Mouse (Mus musculus): ENCODE measurements around the gene Cops4. TPM values are rescaled to one million over a fixed set of nuclear protein-coding genes. Genes with fewer than 3 reads are reported as not detected.

Gene Cops4
- 212 and 218 TPM in 2 replicates for polyA plus RNA-seq (2015; fragmentation: Nextera tagmentation; extraction: Ambion mirVana)

DNA sequence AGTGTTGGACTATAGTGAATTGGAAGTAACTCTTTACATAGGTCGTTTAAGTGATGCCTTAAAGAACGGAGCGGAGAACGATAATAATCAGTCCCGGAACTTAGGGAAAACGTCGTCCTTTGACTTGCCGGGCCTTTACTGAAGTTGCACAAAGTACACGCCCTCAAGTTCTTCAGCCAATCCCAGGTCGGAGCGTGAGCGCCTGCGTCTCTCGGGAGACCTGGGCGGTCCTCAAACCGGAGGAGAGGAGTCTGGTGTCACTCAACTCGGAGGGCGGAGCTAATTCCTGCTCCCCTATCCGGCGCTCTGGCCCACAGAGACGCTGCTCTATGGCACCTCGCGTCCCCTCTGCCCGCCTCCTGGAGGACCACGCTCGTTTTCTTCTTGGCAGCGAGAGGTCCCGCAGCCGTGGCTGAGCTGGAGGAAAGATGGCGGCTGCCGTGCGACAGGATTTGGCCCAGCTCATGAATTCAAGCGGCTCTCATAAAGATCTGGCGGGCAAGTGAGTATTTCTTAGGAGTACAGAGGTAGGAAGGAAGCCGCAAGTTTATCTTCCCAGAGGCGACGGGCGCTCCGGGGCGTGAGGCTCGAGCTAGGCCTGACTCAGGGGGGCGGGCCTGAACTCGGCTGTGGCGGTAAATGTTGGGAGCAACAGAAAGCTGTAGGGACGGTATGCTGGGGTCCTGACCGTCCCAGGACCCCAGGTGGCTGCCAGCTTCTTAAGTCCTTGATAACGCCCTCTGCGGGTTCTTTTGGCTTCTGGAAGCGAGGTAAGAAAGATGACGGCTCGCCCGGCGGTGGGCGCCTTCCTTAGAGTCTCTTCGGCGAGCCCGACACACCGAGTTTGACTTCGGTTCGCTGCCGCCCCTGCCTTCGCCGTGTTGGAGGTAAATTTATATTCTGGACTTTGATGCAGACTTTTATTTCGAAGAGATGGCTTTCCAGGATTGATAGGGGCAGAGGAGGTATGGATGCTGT is at the start of gene Cops4:
Gene Cops4, plus strand, starts transcription at position 261 of the 978 bp plus-strand sequence.
- Histone ChIP-seq H3K4me2 (peak within 1 kb of the TSS; percentile 75), H3K27ac (peak within 1 kb of the TSS; percentile 73), H3K4me1 (peaks cover 22% of the 10 kb centered on the region), H3K9ac (peak within 1 kb of the TSS; percentile 88), H3K9me3 (replicated peaks) (no peaks in the 10 kb centered on the region), H3K4me3 (peak within 1 kb of the TSS; percentile 84), H3K27me3 (peaks cover 11% of the 10 kb centered on the region; the same call in 1 of the 2 replicates), H3K36me3 (ENCODE audit: poor library complexity, severe bottlenecking) (no peaks in the 10 kb centered on the region)
- peak; percentile 100 for ATAC-seq
- under 1% methylated on average over 64 of the region's 64 CpGs for WGBS

DNA sequence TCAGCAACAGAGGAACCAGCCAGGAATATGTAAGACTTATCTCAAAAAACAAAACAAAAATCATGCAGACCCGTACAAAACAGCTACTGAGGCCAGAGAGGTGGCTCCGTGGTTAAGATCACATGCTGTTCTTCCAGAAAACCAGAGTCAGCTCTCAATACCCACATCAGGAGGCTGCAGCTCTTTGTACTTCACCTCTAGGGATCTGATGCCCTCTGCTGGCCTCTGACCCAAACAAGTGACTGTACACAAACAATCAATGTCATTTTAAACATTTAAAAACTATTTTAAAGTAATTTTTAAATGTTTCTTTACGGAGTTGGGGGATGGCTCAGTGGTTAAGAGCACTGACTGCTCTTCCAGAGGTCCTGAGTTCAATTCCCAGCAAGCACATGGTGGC is 41.8 kb upstream of the Cops4 start:
- H3K36me3 ChIP-seq (ENCODE audit: poor library complexity, severe bottlenecking), result peaks cover 19% of the 10 kb centered on the region
- no peak overlapping the region for H3K4me2 ChIP-seq
- no peak for ATAC-seq
- H3K4me1 ChIP-seq, result no peaks in the 10 kb centered on the region
- no peaks in the 10 kb centered on the region for H3K9me3 ChIP-seq (replicated peaks)
- WGBS, result 75% methylated on average over 3 of the region's 3 CpGs
- H3K4me3 ChIP-seq, result no peak overlapping the region
- H3K27me3 ChIP-seq, result no peaks in the 10 kb centered on the region
- H3K9ac ChIP-seq, result no peak overlapping the region
- H3K27ac ChIP-seq, result no peak overlapping the region

DNA sequence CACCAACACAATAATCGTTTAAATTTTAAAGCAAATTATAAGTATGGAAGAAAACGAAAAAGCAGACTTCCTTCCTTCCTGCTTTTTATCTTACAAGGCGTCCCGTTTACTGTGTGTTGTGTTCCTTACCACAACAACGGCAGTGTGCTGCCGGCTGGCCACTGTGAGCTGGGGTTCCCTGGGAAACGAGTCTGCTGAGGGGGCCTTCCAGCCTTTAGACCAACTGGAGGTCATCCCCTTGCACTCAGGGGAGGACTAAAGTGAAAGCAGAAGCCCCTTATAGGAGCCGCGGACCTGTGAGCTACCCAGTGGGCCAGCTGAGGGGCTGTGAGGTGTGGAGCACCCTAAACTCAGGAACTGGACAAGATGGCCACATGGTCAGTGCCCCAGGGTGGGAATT is 40.5 kb upstream of the Cops4 start:
- no peaks in the 10 kb centered on the region for H3K27me3 ChIP-seq
- no peak overlapping the region for H3K9ac ChIP-seq
- no peak overlapping the region for H3K4me3 ChIP-seq
- WGBS, result 94% methylated on average over 9 of the region's 9 CpGs
- ATAC-seq, result no peak
- H3K4me1 ChIP-seq, result no peaks in the 10 kb centered on the region
- peaks cover 15% of the 10 kb centered on the region for H3K36me3 ChIP-seq (ENCODE audit: poor library complexity, severe bottlenecking)
- no peak overlapping the region for H3K4me2 ChIP-seq
- no peaks in the 10 kb centered on the region for H3K9me3 ChIP-seq (replicated peaks)
- no peak overlapping the region for H3K27ac ChIP-seq

DNA sequence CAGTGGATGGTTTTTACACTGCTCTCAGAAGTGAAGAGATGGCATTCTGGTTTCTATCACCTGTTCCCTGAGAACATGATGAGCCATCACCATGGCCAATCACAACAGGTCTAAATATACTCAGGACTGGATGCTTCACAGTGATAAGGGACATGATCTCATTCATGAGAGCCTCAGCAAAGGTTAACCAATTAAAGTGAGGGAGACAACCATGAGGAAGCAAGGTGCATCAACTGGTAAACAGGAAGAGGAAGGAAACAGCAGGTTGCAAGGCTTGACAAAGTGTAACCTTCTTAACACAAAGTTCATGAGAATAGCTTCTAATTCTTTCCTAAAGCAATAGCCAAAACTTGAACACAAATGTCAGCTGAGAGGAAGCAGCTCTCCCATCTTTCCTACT is 34.5 kb upstream of the Cops4 start:
- no peak overlapping the region for H3K27ac ChIP-seq
- no peaks in the 10 kb centered on the region for H3K9me3 ChIP-seq (replicated peaks)
- no peaks in the 10 kb centered on the region for H3K27me3 ChIP-seq
- peaks cover 9% of the 10 kb centered on the region; the same call in 1 of the 2 replicates for H3K36me3 ChIP-seq (ENCODE audit: poor library complexity, severe bottlenecking)
- no peaks in the 10 kb centered on the region for H3K4me1 ChIP-seq
- H3K4me3 ChIP-seq, result no peak overlapping the region
- ATAC-seq, result no peak
- H3K9ac ChIP-seq, result no peak overlapping the region
- H3K4me2 ChIP-seq, result no peak overlapping the region

DNA sequence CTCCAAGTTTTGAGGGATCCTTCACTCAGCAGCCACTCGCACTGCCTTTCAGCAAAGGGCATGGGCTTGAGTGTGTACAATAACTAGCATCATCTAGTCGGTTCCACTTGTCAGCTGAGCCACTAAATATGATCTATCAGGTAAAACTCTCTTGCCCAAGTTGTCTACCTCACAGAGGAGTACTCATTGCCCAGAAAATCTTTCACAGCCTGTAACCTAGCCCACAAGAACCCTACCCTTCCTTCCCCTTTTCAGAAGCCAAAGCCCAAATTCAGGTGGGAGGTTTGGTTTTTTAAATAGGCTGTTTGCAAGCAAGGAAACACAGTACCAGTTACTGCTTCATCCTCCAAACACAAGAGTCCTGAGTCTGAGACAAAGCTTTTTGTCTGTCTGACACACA is 31.0 kb upstream of the Cops4 start:
- H3K27ac ChIP-seq, result no peak overlapping the region
- ATAC-seq, result no peak
- 93% methylated on average over 2 of the region's 2 CpGs for WGBS
- no peak overlapping the region for H3K4me3 ChIP-seq
- no peaks in the 10 kb centered on the region for H3K4me1 ChIP-seq
- no peaks in the 10 kb centered on the region for H3K9me3 ChIP-seq (replicated peaks)
- no peak overlapping the region for H3K4me2 ChIP-seq
- no peaks in the 10 kb centered on the region for H3K27me3 ChIP-seq
- H3K9ac ChIP-seq, result no peak overlapping the region
- peaks cover 9% of the 10 kb centered on the region; the same call in 1 of the 2 replicates for H3K36me3 ChIP-seq (ENCODE audit: poor library complexity, severe bottlenecking)

DNA sequence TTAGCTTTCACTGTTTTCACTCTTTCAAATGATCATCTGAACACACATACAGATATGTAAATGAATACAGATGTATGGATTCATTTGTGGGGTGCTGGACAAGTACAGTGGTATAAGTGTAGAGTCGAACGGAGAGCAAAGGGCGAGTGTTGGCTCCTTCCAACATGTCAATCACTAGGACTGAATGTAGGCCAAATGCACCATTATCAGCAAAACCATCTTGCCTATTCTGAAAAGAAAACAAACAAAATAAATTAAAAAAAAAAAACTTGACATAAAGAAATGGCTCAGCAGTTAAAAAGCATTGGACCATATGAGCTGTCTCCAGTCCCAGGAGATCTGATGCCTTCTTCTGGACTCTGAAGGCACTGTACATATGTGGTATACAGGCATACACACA is 29.9 kb upstream of the Cops4 start:
- Histone ChIP-seq H3K4me3 (no peak overlapping the region), H3K27ac (no peak overlapping the region), H3K9me3 (replicated peaks) (no peaks in the 10 kb centered on the region), H3K27me3 (no peaks in the 10 kb centered on the region), H3K4me2 (no peak overlapping the region), H3K4me1 (no peaks in the 10 kb centered on the region), H3K9ac (no peak overlapping the region), H3K36me3 (ENCODE audit: poor library complexity, severe bottlenecking) (peaks cover 9% of the 10 kb centered on the region; the same call in 1 of the 2 replicates)
- 89% methylated on average over 3 of the region's 3 CpGs for WGBS
- no peak for ATAC-seq

DNA sequence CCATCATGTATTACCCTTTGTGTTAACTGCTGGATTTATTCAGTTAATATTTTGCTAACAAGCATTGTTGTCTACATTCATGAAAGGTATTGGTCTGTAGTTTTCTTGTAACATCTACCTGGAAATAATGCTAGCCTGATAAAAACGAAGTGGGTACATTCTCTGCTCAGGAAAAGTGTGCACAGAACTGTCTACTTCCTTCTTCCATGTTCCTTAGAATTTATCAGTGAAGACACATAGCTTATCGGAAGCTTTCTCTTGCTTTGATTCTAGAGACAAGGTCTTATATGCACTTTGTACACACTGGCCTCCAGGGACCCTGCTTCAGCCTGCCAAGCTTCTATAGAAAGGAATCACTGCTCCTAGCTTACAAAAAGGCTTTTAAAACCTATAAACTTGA is 28.8 kb upstream of the Cops4 start:
- Histone ChIP-seq H3K27me3 (no peaks in the 10 kb centered on the region), H3K4me1 (no peaks in the 10 kb centered on the region), H3K4me3 (no peak overlapping the region), H3K4me2 (no peak overlapping the region), H3K9me3 (replicated peaks) (no peaks in the 10 kb centered on the region), H3K9ac (no peak overlapping the region), H3K36me3 (ENCODE audit: poor library complexity, severe bottlenecking) (no peaks in the 10 kb centered on the region), H3K27ac (no peak overlapping the region)
- ATAC-seq, result no peak
- WGBS, result 92% methylated on average over 2 of the region's 2 CpGs

DNA sequence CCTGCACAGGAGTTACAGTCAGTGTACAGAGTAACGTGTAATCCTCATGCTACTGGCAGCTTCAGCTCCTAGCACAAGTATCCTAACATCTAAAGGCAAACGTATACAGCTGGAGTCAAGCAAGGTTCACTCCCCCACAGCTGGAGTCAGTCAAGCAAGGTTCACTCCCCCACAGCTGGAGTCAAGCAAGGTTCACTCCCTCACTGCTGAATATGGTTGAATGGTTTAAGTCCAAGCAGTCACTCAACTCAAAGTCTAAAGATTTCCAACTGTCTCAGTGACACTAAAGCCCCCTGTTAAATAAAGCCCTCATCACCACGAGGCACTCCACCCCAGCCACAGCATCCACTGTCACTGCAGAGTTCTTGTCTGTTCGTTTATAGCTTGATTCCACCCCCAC is 26.4 kb upstream of the Cops4 start:
- no peak overlapping the region for H3K27ac ChIP-seq
- H3K36me3 ChIP-seq (ENCODE audit: poor library complexity, severe bottlenecking), result no peaks in the 10 kb centered on the region
- 55% methylated on average over 4 of the region's 4 CpGs for WGBS
- no peaks in the 10 kb centered on the region for H3K9me3 ChIP-seq (replicated peaks)
- ATAC-seq, result no peak
- no peak overlapping the region for H3K4me2 ChIP-seq
- H3K4me1 ChIP-seq, result no peaks in the 10 kb centered on the region
- no peak overlapping the region for H3K9ac ChIP-seq
- no peak overlapping the region for H3K4me3 ChIP-seq
- no peaks in the 10 kb centered on the region for H3K27me3 ChIP-seq

DNA sequence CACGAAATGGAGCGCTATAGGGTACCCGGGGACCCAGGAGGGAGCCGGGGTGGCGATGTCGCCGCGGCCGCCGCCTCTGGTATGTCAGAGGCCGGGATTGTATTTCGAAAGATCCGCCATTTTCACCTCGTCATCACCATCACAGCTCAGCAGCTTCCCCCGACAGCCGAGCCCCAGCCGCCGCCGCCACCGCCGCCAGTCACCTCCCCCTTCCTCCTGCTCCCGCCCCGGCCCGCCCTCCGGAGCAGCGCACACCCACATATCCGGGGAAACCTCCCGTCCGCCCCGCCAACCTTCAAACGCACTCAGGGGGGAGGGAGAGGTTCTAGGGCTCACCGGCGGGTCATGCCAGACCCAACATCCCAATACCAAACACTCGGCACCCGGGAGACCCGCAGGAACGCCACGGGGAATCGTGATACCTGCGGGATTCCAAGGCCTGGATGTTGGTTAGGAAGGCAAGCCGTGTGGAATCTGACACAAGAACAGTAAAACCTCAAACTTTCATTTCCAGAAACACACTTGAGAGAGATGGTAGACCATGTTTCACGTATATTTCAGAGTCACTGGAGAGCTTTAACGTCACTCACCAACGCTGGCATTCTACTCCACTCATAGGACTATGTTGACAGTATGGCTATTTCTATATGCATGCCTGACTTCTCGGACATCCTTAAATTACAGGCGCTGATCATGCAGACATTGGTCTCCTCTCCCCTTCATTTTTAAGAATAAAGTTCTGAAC is 19.5 kb upstream of the Cops4 start:
- H3K27ac ChIP-seq, result peak overlapping the region; percentile 63
- H3K27me3 ChIP-seq, result no peaks in the 10 kb centered on the region
- H3K4me1 ChIP-seq, result peaks cover 25% of the 10 kb centered on the region
- H3K4me3 ChIP-seq, result peak overlapping the region; percentile 88
- peak; percentile 73 for ATAC-seq
- H3K9ac ChIP-seq, result peak overlapping the region; percentile 90
- whole genome bisulfite sequencing, result 1% methylated on average over 45 of the region's 46 CpGs
- H3K9me3 ChIP-seq (replicated peaks), result no peaks in the 10 kb centered on the region
- H3K4me2 ChIP-seq, result peak overlapping the region; percentile 81
- no peaks in the 10 kb centered on the region for H3K36me3 ChIP-seq (ENCODE audit: poor library complexity, severe bottlenecking)

DNA sequence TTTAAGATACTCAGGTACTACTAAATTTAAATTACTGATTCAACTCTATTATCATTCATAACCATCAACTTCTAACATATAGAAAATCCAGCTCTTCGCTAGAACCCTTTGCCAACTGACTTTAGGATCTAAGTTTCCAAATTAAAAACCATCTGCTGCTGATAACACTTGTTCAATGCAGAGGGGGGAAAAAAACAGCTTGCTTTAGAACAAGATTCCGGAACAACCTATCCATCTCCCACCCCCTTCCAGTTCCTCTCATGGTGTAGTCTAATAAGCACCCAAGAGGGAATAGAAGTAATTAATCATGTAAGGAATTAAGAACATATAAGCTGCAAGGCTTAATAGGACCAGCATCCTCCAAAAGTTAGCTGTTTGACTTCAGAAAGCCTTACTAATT is 18.9 kb upstream of the Cops4 start:
- Histone ChIP-seq H3K27me3 (no peaks in the 10 kb centered on the region), H3K4me3 (peak overlapping the region; percentile 88), H3K4me1 (peaks cover 25% of the 10 kb centered on the region), H3K4me2 (peak overlapping the region; percentile 81), H3K9ac (peak overlapping the region; percentile 68), H3K36me3 (ENCODE audit: poor library complexity, severe bottlenecking) (no peaks in the 10 kb centered on the region), H3K27ac (no peak overlapping the region), H3K9me3 (replicated peaks) (no peaks in the 10 kb centered on the region)
- ATAC-seq, result no peak
- 27% methylated on average over 2 of the region's 2 CpGs for WGBS

DNA sequence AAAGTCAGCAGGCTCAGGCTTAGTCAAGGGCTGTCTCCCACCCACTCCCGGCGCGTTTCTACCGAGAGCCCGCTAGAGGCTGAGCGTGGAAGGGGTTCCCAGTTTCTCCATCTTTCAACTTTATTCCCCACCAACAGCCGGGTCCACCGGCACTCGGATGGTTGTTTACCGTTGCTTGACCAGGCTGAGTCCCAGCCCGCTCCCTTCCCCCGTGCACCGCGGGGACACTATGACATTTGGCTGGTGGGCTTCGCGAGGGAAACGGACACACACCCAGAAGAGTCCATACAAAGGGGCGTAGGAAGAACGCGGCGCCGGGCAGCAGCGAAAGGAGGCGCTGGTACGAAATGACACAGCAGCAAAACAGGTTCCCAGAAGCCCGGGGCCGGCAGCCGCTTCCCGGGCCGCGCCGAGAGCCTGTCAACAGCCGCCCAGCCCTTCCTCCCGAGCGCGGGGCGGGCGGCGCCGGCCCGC is 18.2 kb upstream of the Cops4 start:
- Histone ChIP-seq H3K4me3 (peak overlapping the region; percentile 88), H3K9ac (peak overlapping the region; percentile 68), H3K27me3 (no peaks in the 10 kb centered on the region), H3K36me3 (ENCODE audit: poor library complexity, severe bottlenecking) (no peaks in the 10 kb centered on the region), H3K4me1 (peaks cover 25% of the 10 kb centered on the region), H3K27ac (peak overlapping the region; percentile 79), H3K9me3 (replicated peaks) (no peaks in the 10 kb centered on the region), H3K4me2 (peak overlapping the region; percentile 81)
- ATAC-seq, result peak; percentile 9; the same call in 1 of the 2 replicates
- whole genome bisulfite sequencing, result under 1% methylated on average over 38 of the region's 41 CpGs

DNA sequence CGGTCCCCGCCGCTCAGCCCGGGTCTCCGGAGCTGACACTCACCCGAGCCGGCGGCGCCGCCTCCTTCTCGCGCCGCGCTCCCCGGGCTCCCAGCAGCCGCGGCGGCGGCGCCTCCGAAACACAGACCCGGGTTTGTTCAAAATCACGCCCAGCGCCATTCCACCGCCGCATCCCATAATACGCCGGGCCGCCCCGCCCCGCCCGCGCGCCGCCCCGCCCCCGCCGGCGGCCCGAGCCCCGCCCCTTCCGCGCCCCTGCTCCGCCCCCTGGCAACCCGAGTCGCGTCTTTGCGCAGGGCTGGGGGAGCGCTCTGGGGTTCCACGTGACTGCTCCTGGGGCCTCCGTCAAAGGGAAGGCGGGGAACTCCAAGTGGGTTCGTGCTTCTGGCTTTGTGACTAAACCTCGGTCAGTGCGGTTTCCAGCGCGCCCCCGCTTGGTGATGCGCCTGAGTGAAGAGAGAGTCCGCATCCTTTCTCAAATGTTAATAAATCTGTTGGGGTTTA is 17.6 kb upstream of the Cops4 start, which contains the start of gene Lin54:
Gene Lin54, minus strand, starts transcription at position 182 of the 504 bp plus-strand sequence.
- Histone ChIP-seq H3K36me3 (ENCODE audit: poor library complexity, severe bottlenecking) (no peaks in the 10 kb centered on the region), H3K27ac (peak within 1 kb of the TSS; percentile 79), H3K27me3 (no peaks in the 10 kb centered on the region), H3K4me1 (peaks cover 25% of the 10 kb centered on the region), H3K4me3 (peak within 1 kb of the TSS; percentile 88), H3K9ac (peak within 1 kb of the TSS; percentile 68), H3K9me3 (replicated peaks) (no peaks in the 10 kb centered on the region), H3K4me2 (peak within 1 kb of the TSS; percentile 81)
- ATAC-seq, result peak; percentile 95
- WGBS, result under 1% methylated on average over 46 of the region's 60 CpGs
